Mouse (Mus musculus) testis, adult 2 months (tissue): ENCODE measurements around the gene Trappc4.

Experiments
- CTCF ChIP-seq: fragments of 200-500 bp; IDR thresholded peaks from 2 replicates; pipeline ENCODE4 v1.5.1; 2012; ENCODE audit warnings: low read depth, mild to moderate bottlenecking, inconsistent platforms, low read length, moderate library complexity; ENCODE audit not compliant: control insufficient read depth, insufficient read depth, insufficient replicate concordance
- POLR2A ChIP-seq: fragments of 200-500 bp; IDR thresholded peaks from 2 replicates; pipeline ENCODE4 v1.6.1; 2012; ENCODE audit warnings: low read depth, mild to moderate bottlenecking, inconsistent platforms, low read length, moderate library complexity; ENCODE audit not compliant: control insufficient read depth

DNA sequence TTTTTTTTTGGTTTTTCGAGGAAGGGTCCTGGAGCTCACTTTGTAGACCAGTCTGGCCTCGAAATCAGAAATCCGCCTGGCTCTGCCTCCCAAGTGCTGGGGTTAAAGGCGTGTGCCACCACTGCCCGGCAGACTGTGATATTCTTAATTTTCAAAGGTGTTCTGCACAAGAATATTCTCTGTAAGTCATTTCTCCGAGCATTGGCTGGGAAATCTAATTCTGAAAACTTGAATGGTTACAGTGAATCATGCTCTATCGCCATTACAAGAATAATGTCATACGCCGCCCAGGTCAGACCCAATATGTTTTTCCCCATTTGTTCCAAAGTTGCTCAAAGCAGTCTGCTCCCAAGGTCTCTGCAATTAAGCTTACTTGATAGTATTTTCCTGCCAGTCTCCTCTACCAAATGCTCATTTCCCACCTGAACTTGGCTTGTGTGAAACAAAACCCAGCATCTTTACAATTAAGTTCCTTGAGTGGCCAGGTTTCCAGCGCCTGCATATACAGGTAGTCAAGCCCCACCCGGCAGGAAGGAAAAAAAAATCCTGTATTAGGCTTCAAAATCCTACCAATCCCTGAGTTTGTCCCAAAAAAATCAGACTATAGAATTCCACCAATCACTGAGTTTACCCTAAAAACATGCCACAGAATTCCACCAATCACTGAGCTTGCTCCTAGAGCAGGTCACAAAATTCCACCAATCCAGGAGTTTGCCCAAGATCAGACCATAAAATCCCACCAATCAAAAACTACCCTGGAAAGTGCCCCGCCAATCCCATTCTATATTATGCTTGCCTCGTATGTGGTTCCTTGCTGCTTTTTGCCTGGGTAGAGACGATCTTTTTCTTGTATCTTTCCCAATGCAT, 11.4 kb upstream of the Trappc4 start, which contains the start of gene Ccdc84:
- no peak for TF ChIP-seq CTCF
- no peak for TF ChIP-seq POLR2A
